Mouse (Mus musculus): ENCODE measurements at regions not wholly inside any gene's neighbourhood (a gene's known extent, or its start where the extent isn't known, plus 50 kb on each side); places are given as distances from the start of the nearest gene placed in this dataset.

DNA sequence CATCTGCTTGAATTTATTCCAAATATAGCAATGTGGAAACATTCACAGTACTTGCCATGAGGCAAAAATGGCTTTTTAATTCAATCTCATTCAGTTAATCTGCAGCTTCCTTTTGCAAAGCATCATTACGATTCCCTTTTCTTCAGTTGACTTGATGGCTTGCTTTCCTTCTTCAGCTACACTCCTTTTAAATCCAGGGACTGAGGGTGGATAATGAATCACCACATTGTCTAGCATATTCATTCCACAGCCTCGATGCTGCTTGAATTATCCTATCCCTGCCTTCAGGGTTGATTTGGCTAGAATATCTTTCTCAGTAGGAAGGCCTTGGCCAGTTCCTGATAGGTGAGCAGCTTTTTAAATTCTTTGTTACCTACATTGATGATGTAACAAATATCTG, 128.4 kb downstream of the Trib2 start:
- 61% methylated on average over 2 of the region's 2 CpGs for whole genome bisulfite sequencing
- H3K4me2 ChIP-seq (ENCODE audit: low read depth, low read length): no peak overlapping the region
- H3K9me3 ChIP-seq (replicated peaks; ENCODE audit: control insufficient read depth, low read length): no peaks in the 10 kb centered on the region
- H3K27ac ChIP-seq (replicated peaks; ENCODE audit: low read depth, low read length): no peak overlapping the region
- no peak overlapping the region for H3K4me3 ChIP-seq (ENCODE audit: low read depth, low read length)
- DNase-seq (ENCODE audit: low spot score): no peak
- no peaks in the 10 kb centered on the region for H3K4me1 ChIP-seq (ENCODE audit: control insufficient read depth, insufficient read depth, low read length)
- no peak for ATAC-seq (replicated peaks; ENCODE audit: insufficient number of reproducible peaks, low FRiP score, low TSS enrichment, low read depth)
- H3K36me3 ChIP-seq (replicated peaks; ENCODE audit: control insufficient read depth, insufficient read depth, low read depth, low read length): no peaks in the 10 kb centered on the region
- H3K9ac ChIP-seq (replicated peaks; ENCODE audit: low read length): no peak overlapping the region
- H3K27me3 ChIP-seq (ENCODE audit: control insufficient read depth, insufficient read depth, low read length): no peaks in the 10 kb centered on the region

GRCm38 (mm10) chr12:15684311-15684710, 132.4 kb downstream of the Trib2 start:
- DNase-seq (ENCODE audit: low spot score) (peak; percentile 15), ATAC-seq (replicated peaks; ENCODE audit: insufficient number of reproducible peaks, low FRiP score, low TSS enrichment, low read depth) (no peak)
- no peaks in the 10 kb centered on the region for H3K27me3 ChIP-seq (ENCODE audit: control insufficient read depth, insufficient read depth, low read length)
- no peak overlapping the region for H3K4me2 ChIP-seq (ENCODE audit: low read depth, low read length)
- H3K27ac ChIP-seq (replicated peaks; ENCODE audit: low read depth, low read length): no peak overlapping the region
- H3K9ac ChIP-seq (replicated peaks; ENCODE audit: low read length): no peak overlapping the region
- no peaks in the 10 kb centered on the region for H3K36me3 ChIP-seq (replicated peaks; ENCODE audit: control insufficient read depth, insufficient read depth, low read depth, low read length)
- H3K4me3 ChIP-seq (ENCODE audit: low read depth, low read length): no peak overlapping the region
- WGBS: 59% methylated on average over 5 of the region's 5 CpGs
- no peaks in the 10 kb centered on the region for H3K4me1 ChIP-seq (ENCODE audit: control insufficient read depth, insufficient read depth, low read length)
- H3K9me3 ChIP-seq (replicated peaks; ENCODE audit: control insufficient read depth, low read length): no peaks in the 10 kb centered on the region

DNA sequence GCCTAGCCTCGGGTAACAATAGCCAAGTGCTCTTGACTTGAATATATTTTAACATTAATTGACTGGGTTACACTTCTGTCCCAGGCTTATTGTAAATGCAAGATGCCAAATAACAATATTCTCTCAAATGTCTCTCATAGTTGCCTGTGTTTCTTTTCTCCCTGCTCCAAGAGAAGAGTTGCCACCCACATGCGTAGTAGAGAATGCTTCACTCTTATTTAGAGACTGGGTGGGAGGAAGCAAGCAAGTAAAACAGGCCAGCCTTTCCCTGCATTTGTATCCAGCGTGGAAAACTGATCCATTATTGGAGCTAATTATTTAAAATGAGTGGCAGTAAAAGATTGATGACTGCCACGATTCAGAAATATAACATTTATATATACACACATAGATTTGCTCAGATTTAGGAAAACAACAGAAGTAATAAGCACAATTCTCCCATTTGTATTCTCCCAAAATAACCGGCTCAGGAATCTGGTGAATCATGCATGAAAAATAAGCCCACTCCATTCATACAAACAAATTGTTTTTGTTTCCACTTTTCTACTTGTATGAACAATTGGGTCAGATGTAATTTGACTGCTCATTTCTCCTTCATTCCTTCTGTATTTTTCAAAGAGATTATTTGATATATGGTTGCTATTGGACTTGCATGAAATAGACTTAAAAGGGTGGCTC, 134.9 kb downstream of the Trib2 start:
- DNase-seq (ENCODE audit: low spot score) (no peak), ATAC-seq (replicated peaks; ENCODE audit: insufficient number of reproducible peaks, low FRiP score, low TSS enrichment, low read depth) (no peak)
- Histone ChIP-seq H3K4me3 (ENCODE audit: low read depth, low read length) (no peak overlapping the region), H3K9me3 (replicated peaks; ENCODE audit: control insufficient read depth, low read length) (no peaks in the 10 kb centered on the region), H3K27me3 (ENCODE audit: control insufficient read depth, insufficient read depth, low read length) (no peaks in the 10 kb centered on the region), H3K27ac (replicated peaks; ENCODE audit: low read depth, low read length) (no peak overlapping the region), H3K4me2 (ENCODE audit: low read depth, low read length) (no peak overlapping the region), H3K4me1 (ENCODE audit: control insufficient read depth, insufficient read depth, low read length) (no peaks in the 10 kb centered on the region), H3K9ac (replicated peaks; ENCODE audit: low read length) (no peak overlapping the region), H3K36me3 (replicated peaks; ENCODE audit: control insufficient read depth, insufficient read depth, low read depth, low read length) (no peaks in the 10 kb centered on the region)
- WGBS: 85% methylated on average over 5 of the region's 5 CpGs

- Histone ChIP-seq H3K36me3 (replicated peaks; ENCODE audit: control insufficient read depth, insufficient read depth, low read depth, low read length) (no peaks in the 10 kb centered on the region), H3K4me1 (ENCODE audit: control insufficient read depth, insufficient read depth, low read length) (no peaks in the 10 kb centered on the region), H3K27ac (replicated peaks; ENCODE audit: low read depth, low read length) (no peak overlapping the region), H3K4me2 (ENCODE audit: low read depth, low read length) (no peak overlapping the region), H3K9me3 (replicated peaks; ENCODE audit: control insufficient read depth, low read length) (no peaks in the 10 kb centered on the region), H3K27me3 (ENCODE audit: control insufficient read depth, insufficient read depth, low read length) (no peaks in the 10 kb centered on the region), H3K9ac (replicated peaks; ENCODE audit: low read length) (no peak overlapping the region), H3K4me3 (ENCODE audit: low read depth, low read length) (no peak overlapping the region)
- DNase-seq (ENCODE audit: low spot score): no peak
- WGBS: 74% methylated on average over 3 of the region's 3 CpGs
- ATAC-seq (replicated peaks; ENCODE audit: insufficient number of reproducible peaks, low FRiP score, low TSS enrichment, low read depth): no peak
Observed at GRCm38 (mm10) chr12:15676127-15676526, 140.6 kb downstream of the Trib2 start.

DNA sequence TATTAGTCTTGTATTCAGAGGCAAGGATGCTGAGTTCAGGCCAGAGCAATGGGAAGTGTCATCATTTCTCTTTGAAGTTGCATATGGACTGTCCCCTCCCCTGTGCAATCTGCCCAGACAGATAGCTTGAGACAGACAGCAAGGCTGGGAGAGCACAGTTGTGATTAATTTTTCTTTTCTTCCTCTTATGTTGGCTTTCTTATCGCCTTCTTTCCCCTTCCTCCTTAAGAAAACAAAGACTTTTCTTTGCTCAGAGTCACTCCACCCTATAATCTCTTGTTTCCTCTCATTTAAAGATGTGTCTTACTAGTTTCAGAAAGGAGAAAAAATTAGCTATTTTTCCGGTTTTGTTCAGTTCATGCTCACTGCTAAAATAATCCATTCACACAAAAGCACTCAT, 157.0 kb downstream of the Trib2 start:
- DNase-seq (ENCODE audit: low spot score): no peak
- WGBS: 64% methylated on average over 2 of the region's 2 CpGs
- no peaks in the 10 kb centered on the region for H3K9me3 ChIP-seq (replicated peaks; ENCODE audit: control insufficient read depth, low read length)
- no peak overlapping the region for H3K4me2 ChIP-seq (ENCODE audit: low read depth, low read length)
- no peak for ATAC-seq (replicated peaks; ENCODE audit: insufficient number of reproducible peaks, low FRiP score, low TSS enrichment, low read depth)
- H3K9ac ChIP-seq (replicated peaks; ENCODE audit: low read length): no peak overlapping the region
- H3K4me3 ChIP-seq (ENCODE audit: low read depth, low read length): no peak overlapping the region
- no peaks in the 10 kb centered on the region for H3K4me1 ChIP-seq (ENCODE audit: control insufficient read depth, insufficient read depth, low read length)
- no peaks in the 10 kb centered on the region for H3K27me3 ChIP-seq (ENCODE audit: control insufficient read depth, insufficient read depth, low read length)
- no peak overlapping the region for H3K27ac ChIP-seq (replicated peaks; ENCODE audit: low read depth, low read length)
- H3K36me3 ChIP-seq (replicated peaks; ENCODE audit: control insufficient read depth, insufficient read depth, low read depth, low read length): no peaks in the 10 kb centered on the region

DNA sequence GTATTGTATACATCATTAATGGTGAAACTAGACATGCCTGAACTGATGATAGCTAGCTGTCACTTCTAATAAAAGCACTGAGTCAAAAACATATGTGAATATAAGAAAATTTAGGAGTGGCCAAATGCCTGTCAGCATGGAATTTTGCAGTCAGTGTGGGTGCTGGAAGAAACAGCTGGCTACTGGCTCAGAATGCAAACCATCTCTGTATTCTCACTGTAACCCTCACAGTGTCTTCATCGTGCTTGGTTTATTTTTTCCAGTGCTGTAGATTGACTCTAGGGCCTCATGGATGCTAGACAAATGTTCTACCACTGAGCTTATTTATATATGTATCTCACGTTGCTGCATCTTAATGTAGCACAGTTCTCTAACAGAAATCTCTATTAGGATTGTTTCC, 157.4 kb downstream of the Trib2 start:
- Histone ChIP-seq H3K27me3 (ENCODE audit: control insufficient read depth, insufficient read depth, low read length) (no peaks in the 10 kb centered on the region), H3K9me3 (replicated peaks; ENCODE audit: control insufficient read depth, low read length) (no peaks in the 10 kb centered on the region), H3K36me3 (replicated peaks; ENCODE audit: control insufficient read depth, insufficient read depth, low read depth, low read length) (no peaks in the 10 kb centered on the region), H3K4me1 (ENCODE audit: control insufficient read depth, insufficient read depth, low read length) (no peaks in the 10 kb centered on the region), H3K4me3 (ENCODE audit: low read depth, low read length) (no peak overlapping the region), H3K4me2 (ENCODE audit: low read depth, low read length) (no peak overlapping the region), H3K9ac (replicated peaks; ENCODE audit: low read length) (no peak overlapping the region), H3K27ac (replicated peaks; ENCODE audit: low read depth, low read length) (no peak overlapping the region)
- DNase-seq (ENCODE audit: low spot score) (no peak), ATAC-seq (replicated peaks; ENCODE audit: insufficient number of reproducible peaks, low FRiP score, low TSS enrichment, low read depth) (no peak)
- 77% methylated on average over 2 of the region's 2 CpGs for WGBS

GRCm38 (mm10) chr12:15657748-15658251, 158.9 kb downstream of the Trib2 start:
- H3K27ac ChIP-seq (replicated peaks; ENCODE audit: low read depth, low read length): no peak overlapping the region
- no peak for DNase-seq (ENCODE audit: low spot score)
- WGBS: 79% methylated on average over 3 of the region's 3 CpGs

DNA sequence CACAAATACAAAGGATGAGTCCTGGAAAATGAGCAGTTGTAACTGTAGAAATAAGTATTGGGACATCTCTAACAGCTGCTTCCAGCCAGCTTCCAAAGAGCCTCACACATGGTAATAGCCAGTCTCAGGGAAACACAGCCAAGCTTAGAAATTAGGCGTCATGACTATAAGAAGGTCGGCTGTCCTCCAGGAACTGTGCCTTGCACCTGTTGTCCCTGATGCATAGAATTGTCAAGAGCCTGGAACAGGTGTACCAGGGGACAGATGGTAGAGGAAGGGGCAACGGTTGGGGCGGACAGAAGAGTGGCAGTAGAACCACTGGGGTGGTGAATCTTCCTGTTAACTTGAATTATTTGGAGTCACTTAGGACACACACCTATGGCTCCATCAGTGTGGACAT, 162.1 kb downstream of the Trib2 start:
- no peaks in the 10 kb centered on the region for H3K9me3 ChIP-seq (replicated peaks; ENCODE audit: control insufficient read depth, low read length)
- DNase-seq (ENCODE audit: low spot score): no peak
- no peak overlapping the region for H3K27ac ChIP-seq (replicated peaks; ENCODE audit: low read depth, low read length)
- no peaks in the 10 kb centered on the region for H3K36me3 ChIP-seq (replicated peaks; ENCODE audit: control insufficient read depth, insufficient read depth, low read depth, low read length)
- 92% methylated on average over 4 of the region's 4 CpGs for WGBS
- H3K4me2 ChIP-seq (ENCODE audit: low read depth, low read length): no peak overlapping the region
- ATAC-seq (replicated peaks; ENCODE audit: insufficient number of reproducible peaks, low FRiP score, low TSS enrichment, low read depth): no peak
- no peaks in the 10 kb centered on the region for H3K27me3 ChIP-seq (ENCODE audit: control insufficient read depth, insufficient read depth, low read length)
- H3K4me1 ChIP-seq (ENCODE audit: control insufficient read depth, insufficient read depth, low read length): no peaks in the 10 kb centered on the region
- H3K9ac ChIP-seq (replicated peaks; ENCODE audit: low read length): no peak overlapping the region
- no peak overlapping the region for H3K4me3 ChIP-seq (ENCODE audit: low read depth, low read length)

More at GRCm38 (mm10) chr12:15657748-15658251, 158.9 kb downstream of the Trib2 start:
- no peak overlapping the region for H3K4me2 ChIP-seq (ENCODE audit: low read depth, low read length)
- H3K9ac ChIP-seq (replicated peaks; ENCODE audit: low read length): no peak overlapping the region
- no peaks in the 10 kb centered on the region for H3K36me3 ChIP-seq (replicated peaks; ENCODE audit: control insufficient read depth, insufficient read depth, low read depth, low read length)
- H3K27me3 ChIP-seq (ENCODE audit: control insufficient read depth, insufficient read depth, low read length): no peaks in the 10 kb centered on the region
- H3K4me3 ChIP-seq (ENCODE audit: low read depth, low read length): no peak overlapping the region
- no peaks in the 10 kb centered on the region for H3K9me3 ChIP-seq (replicated peaks; ENCODE audit: control insufficient read depth, low read length)
- no peaks in the 10 kb centered on the region for H3K4me1 ChIP-seq (ENCODE audit: control insufficient read depth, insufficient read depth, low read length)
- ATAC-seq (replicated peaks; ENCODE audit: insufficient number of reproducible peaks, low FRiP score, low TSS enrichment, low read depth): no peak

Data from embryonic facial prominence, embryonic 11.5 days (tissue).